Mouse (Mus musculus): Measurements from ENCODE around the gene Plppr1. TPM values are rescaled to one million over a fixed set of nuclear protein-coding genes. Genes with fewer than 3 reads are reported as not detected.

Plppr1 gene
- 77.9 and 91.9 TPM in 2 replicates for polyA plus RNA-seq (2015; fragmentation: Nextera tagmentation; extraction: Ambion mirVana)

- Histone ChIP-seq H3K4me1 (peaks cover 41% of the 10 kb centered on the region), H3K36me3 (no peaks in the 10 kb centered on the region), H3K9ac (replicated peaks) (peak within 1 kb of the TSS; percentile 82), H3K9me3 (replicated peaks) (no peaks in the 10 kb centered on the region), H3K4me2 (peak within 1 kb of the TSS; percentile 69), H3K27me3 (replicated peaks) (no peaks in the 10 kb centered on the region), H3K27ac (replicated peaks) (peak within 1 kb of the TSS; percentile 93), H3K4me3 (replicated peaks) (peak within 1 kb of the TSS; percentile 71)
- peak; percentile 91 for ATAC-seq (ENCODE audit: low FRiP score)
- 0% methylated on average over 21 of the region's 21 CpGs for whole genome bisulfite sequencing
Measured at GRCm38 (mm10) chr4:49059021-49059401, at the start of gene Plppr1. Gene Plppr1, plus strand, starts transcription at chr4:49059273.

DNA sequence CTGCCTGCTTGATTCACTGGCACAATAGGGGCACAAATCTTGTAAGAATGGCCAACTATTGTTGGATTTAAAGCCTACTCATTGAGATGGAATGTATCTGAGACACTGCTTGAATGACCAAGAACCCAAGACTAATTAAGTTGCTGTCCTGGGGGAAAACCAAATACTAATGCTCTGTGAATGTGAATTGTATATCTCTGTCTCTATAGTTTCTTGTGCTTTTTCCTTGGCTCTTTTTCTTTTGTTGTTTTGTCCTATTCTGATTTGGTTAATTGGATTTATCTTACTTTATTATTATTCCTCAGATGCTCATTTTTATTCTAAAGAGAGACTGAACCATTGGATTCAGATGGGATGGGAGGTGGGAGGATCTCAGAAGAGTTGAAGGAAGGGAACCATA, 42.4 kb upstream of the Plppr1 start:
- ATAC-seq (ENCODE audit: low FRiP score) = no peak
- no peak overlapping the region for H3K9ac ChIP-seq (replicated peaks)
- H3K4me2 ChIP-seq = no peak overlapping the region
- no peak overlapping the region for H3K4me3 ChIP-seq (replicated peaks)
- H3K4me1 ChIP-seq = no peaks in the 10 kb centered on the region
- H3K27ac ChIP-seq (replicated peaks) = no peak overlapping the region
- H3K27me3 ChIP-seq (replicated peaks) = no peaks in the 10 kb centered on the region
- H3K9me3 ChIP-seq (replicated peaks) = no peaks in the 10 kb centered on the region
- no peaks in the 10 kb centered on the region for H3K36me3 ChIP-seq

DNA sequence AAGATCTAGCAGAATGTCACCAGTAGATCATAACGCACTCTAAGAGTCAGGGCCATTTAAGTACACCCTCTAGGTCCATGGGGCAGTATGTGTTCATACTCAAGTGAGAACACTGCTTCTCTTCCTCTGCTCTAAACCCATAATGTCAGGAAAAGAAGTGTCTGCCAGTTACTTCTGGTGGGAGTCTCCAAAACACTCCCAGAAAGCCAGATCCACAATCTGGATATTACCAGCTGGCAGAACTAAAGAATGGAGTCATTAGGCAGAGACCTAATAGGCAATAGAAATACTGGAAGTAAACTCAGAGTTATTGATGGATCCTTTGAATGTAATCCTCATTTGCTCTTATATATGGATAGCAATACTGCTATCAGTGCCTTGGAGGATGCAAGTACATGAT, 35.9 kb upstream of the Plppr1 start:
- H3K4me2 ChIP-seq = no peak overlapping the region
- no peak overlapping the region for H3K4me3 ChIP-seq (replicated peaks)
- H3K36me3 ChIP-seq = no peaks in the 10 kb centered on the region
- no peak overlapping the region for H3K27ac ChIP-seq (replicated peaks)
- H3K9me3 ChIP-seq (replicated peaks) = no peaks in the 10 kb centered on the region
- no peak overlapping the region for H3K9ac ChIP-seq (replicated peaks)
- ATAC-seq (ENCODE audit: low FRiP score) = no peak
- WGBS = 81% methylated on average over 1 of the region's 1 CpGs
- H3K4me1 ChIP-seq = no peaks in the 10 kb centered on the region
- H3K27me3 ChIP-seq (replicated peaks) = no peaks in the 10 kb centered on the region

DNA sequence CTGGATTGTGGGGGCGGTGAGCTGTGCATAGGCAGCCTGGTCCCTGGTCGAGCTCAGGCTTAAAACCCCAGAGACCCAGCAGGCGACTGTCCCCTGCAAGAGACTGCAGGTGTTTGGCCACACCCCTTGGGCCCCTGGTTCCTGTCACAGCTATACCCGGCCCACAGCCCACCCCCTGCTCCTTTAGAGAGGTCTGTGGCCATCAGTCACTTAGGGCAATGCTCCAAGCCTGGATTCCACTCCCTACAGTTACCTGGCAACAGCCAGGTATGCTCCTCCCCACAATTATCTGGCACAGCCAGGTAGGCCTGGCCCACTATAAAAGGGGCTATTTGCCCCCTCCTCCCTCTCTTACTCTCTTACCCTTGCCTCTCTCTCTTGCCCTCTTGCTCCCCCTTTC, 20.8 kb upstream of the Plppr1 start:
- no peak for ATAC-seq (ENCODE audit: low FRiP score)
- Histone ChIP-seq H3K4me3 (replicated peaks) (no peak overlapping the region), H3K9me3 (replicated peaks) (no peaks in the 10 kb centered on the region), H3K36me3 (no peaks in the 10 kb centered on the region), H3K27me3 (replicated peaks) (no peaks in the 10 kb centered on the region), H3K4me1 (peaks cover 3% of the 10 kb centered on the region), H3K27ac (replicated peaks) (no peak overlapping the region), H3K4me2 (no peak overlapping the region), H3K9ac (replicated peaks) (no peak overlapping the region)
- WGBS = 46% methylated on average over 4 of the region's 4 CpGs

GRCm38 (mm10) chr4:49039854-49040253, 19.2 kb upstream of the Plppr1 start:
- 78% methylated on average over 3 of the region's 3 CpGs for WGBS
- Histone ChIP-seq H3K27ac (replicated peaks) (no peak overlapping the region), H3K27me3 (replicated peaks) (no peaks in the 10 kb centered on the region), H3K4me3 (replicated peaks) (no peak overlapping the region), H3K9ac (replicated peaks) (no peak overlapping the region), H3K36me3 (no peaks in the 10 kb centered on the region), H3K4me1 (peaks cover 3% of the 10 kb centered on the region), H3K9me3 (replicated peaks) (no peaks in the 10 kb centered on the region), H3K4me2 (no peak overlapping the region)
- no peak for ATAC-seq (ENCODE audit: low FRiP score)

- ATAC-seq (ENCODE audit: low FRiP score) = no peak
- Histone ChIP-seq H3K27me3 (replicated peaks) (no peaks in the 10 kb centered on the region), H3K4me2 (no peak overlapping the region), H3K9ac (replicated peaks) (no peak overlapping the region), H3K4me3 (replicated peaks) (no peak overlapping the region), H3K27ac (replicated peaks) (no peak overlapping the region), H3K9me3 (replicated peaks) (no peaks in the 10 kb centered on the region), H3K4me1 (peaks cover 3% of the 10 kb centered on the region), H3K36me3 (no peaks in the 10 kb centered on the region)
- WGBS = 71% methylated on average over 1 of the region's 1 CpGs
Measured at GRCm38 (mm10) chr4:49041655-49042054, 17.4 kb upstream of the Plppr1 start.

DNA sequence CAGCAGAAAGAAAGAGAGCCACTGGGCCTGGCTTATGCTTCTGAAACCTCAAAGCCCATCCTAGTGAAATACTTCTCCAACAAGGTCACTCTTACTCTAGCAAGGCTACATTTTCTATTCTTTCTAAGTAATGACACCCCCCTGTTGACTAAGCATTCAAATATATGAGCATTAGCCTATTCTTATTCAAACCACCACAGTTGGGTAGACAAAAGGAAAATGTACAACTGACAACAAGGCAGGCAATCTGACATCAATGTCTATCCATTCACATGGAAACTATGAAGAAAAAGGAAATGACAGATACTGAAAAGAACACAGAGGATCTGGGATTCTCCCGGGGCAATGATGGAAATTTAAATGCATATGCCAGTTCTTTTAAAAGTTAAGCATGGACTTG, 8.4 kb upstream of the Plppr1 start:
- H3K4me1 ChIP-seq = no peaks in the 10 kb centered on the region
- H3K36me3 ChIP-seq = no peaks in the 10 kb centered on the region
- no peak overlapping the region for H3K9ac ChIP-seq (replicated peaks)
- no peak overlapping the region for H3K4me3 ChIP-seq (replicated peaks)
- no peaks in the 10 kb centered on the region for H3K27me3 ChIP-seq (replicated peaks)
- H3K27ac ChIP-seq (replicated peaks) = no peak overlapping the region
- no peak for ATAC-seq (ENCODE audit: low FRiP score)
- no peak overlapping the region for H3K4me2 ChIP-seq
- no peaks in the 10 kb centered on the region for H3K9me3 ChIP-seq (replicated peaks)
- WGBS = 72% methylated on average over 1 of the region's 1 CpGs

GRCm38 (mm10) chr4:49057916-49058315, 1.2 kb upstream of the Plppr1 start:
- ATAC-seq (ENCODE audit: low FRiP score) = no peak
- 14% methylated on average over 2 of the region's 2 CpGs for whole genome bisulfite sequencing
- peak overlapping the region; percentile 93 for H3K27ac ChIP-seq (replicated peaks)
- peaks cover 36% of the 10 kb centered on the region for H3K4me1 ChIP-seq
- peak overlapping the region; percentile 71; the same call in 1 of the 2 replicates for H3K4me3 ChIP-seq (replicated peaks)
- H3K4me2 ChIP-seq = peak overlapping the region; percentile 69
- no peaks in the 10 kb centered on the region for H3K27me3 ChIP-seq (replicated peaks)
- no peak overlapping the region for H3K9ac ChIP-seq (replicated peaks)
- H3K9me3 ChIP-seq (replicated peaks) = no peaks in the 10 kb centered on the region
- H3K36me3 ChIP-seq = no peaks in the 10 kb centered on the region

DNA sequence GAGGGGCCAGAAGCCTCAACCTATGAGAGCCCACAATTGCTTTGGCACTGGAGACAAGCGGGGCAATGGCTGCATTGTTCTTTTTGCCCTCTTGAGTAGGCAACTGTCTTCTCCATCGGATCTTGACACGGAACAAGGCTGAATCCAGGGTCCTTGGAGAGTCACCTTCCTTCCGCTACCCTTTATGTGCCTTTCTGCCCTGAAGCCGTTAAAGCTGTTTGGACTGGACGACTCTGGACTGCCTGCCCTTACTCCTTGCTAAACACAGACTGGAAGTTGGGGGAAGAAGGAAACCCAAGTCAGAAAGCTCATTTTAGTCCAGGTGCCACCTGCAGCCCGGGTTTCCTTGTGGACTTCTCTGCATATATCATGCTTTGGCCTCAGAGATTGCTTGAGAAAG, 516 bp upstream of the Plppr1 start:
- ATAC-seq (ENCODE audit: low FRiP score) = peak; percentile 16
- H3K4me2 ChIP-seq = peak overlapping the region; percentile 69
- peak overlapping the region; percentile 71 for H3K4me3 ChIP-seq (replicated peaks)
- peak overlapping the region; percentile 82 for H3K9ac ChIP-seq (replicated peaks)
- no peaks in the 10 kb centered on the region for H3K9me3 ChIP-seq (replicated peaks)
- no peaks in the 10 kb centered on the region for H3K36me3 ChIP-seq
- peaks cover 41% of the 10 kb centered on the region for H3K4me1 ChIP-seq
- peak overlapping the region; percentile 93 for H3K27ac ChIP-seq (replicated peaks)
- no peaks in the 10 kb centered on the region for H3K27me3 ChIP-seq (replicated peaks)
- 3% methylated on average over 7 of the region's 7 CpGs for WGBS

GRCm38 (mm10) chr4:49059402-49060381, 619 bp downstream of the Plppr1 start:
- H3K9me3 ChIP-seq (replicated peaks) = no peaks in the 10 kb centered on the region
- H3K4me2 ChIP-seq = peak overlapping the region; percentile 69
- WGBS = under 1% methylated on average over 57 of the region's 62 CpGs
- no peaks in the 10 kb centered on the region for H3K36me3 ChIP-seq
- H3K9ac ChIP-seq (replicated peaks) = peak overlapping the region; percentile 82
- peak overlapping the region; percentile 93 for H3K27ac ChIP-seq (replicated peaks)
- peaks cover 48% of the 10 kb centered on the region for H3K4me1 ChIP-seq
- peak overlapping the region; percentile 71 for H3K4me3 ChIP-seq (replicated peaks)
- peak; percentile 89 for ATAC-seq (ENCODE audit: low FRiP score)
- H3K27me3 ChIP-seq (replicated peaks) = no peaks in the 10 kb centered on the region

DNA sequence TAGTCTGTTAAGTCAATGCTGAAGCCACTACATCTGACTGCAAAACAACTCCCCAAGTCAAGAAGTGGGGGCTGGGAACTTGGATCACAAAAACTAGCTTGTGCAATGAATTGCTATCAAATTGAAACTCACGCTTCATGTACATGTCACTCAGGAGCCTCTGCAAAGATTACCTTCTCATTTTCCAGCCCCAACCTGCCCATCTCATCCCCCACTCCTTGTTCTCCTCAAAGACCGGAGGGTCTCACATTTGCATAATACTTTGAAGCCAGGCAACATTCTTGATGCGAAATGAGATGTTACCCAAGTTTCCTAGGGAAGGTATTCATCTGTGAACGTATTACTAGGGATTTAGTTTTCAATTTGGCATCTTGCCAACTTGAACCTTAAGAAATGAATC, 10.4 kb downstream of the Plppr1 start:
- ATAC-seq (ENCODE audit: low FRiP score) = no peak
- H3K4me1 ChIP-seq = peaks cover 10% of the 10 kb centered on the region

DNA sequence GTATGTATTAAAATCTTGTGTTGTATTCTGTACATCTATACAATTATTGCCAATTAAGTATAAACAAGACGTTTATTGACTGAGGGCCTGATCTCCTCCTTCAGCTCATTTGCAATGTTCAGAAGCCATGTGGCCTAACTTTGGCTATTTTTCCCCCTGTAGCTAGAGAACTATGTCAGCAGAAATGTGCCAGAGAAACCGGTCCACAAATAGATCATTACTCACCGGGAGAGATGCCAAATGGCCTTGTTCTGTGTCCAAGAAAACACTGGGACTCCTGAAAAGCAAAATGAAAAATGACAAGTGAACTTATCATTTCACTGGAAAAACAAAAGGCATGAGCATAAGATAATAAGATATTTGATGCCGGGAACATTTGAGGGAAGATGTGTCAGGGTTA, 13.8 kb downstream of the Plppr1 start:
- H3K4me1 ChIP-seq = no peaks in the 10 kb centered on the region; the same call in 1 of the 2 replicates
- H3K9me3 ChIP-seq (replicated peaks) = no peaks in the 10 kb centered on the region
- H3K27me3 ChIP-seq (replicated peaks) = no peaks in the 10 kb centered on the region
- no peak overlapping the region for H3K27ac ChIP-seq (replicated peaks)
- H3K9ac ChIP-seq (replicated peaks) = no peak overlapping the region
- no peak overlapping the region for H3K4me2 ChIP-seq
- H3K36me3 ChIP-seq = peaks cover 7% of the 10 kb centered on the region; the same call in 1 of the 2 replicates
- WGBS = 70% methylated on average over 4 of the region's 4 CpGs
- ATAC-seq (ENCODE audit: low FRiP score) = no peak
- H3K4me3 ChIP-seq (replicated peaks) = no peak overlapping the region

More for the DNA sequence above, 10.4 kb downstream of the Plppr1 start:
- Histone ChIP-seq H3K9me3 (replicated peaks) (no peaks in the 10 kb centered on the region), H3K27me3 (replicated peaks) (no peaks in the 10 kb centered on the region), H3K27ac (replicated peaks) (no peak overlapping the region), H3K4me3 (replicated peaks) (no peak overlapping the region), H3K9ac (replicated peaks) (no peak overlapping the region), H3K4me2 (no peak overlapping the region), H3K36me3 (peaks cover 7% of the 10 kb centered on the region; the same call in 1 of the 2 replicates)
- 79% methylated on average over 4 of the region's 4 CpGs for WGBS
